Mouse (Mus musculus): ENCODE measurements at regions not wholly inside any gene's neighbourhood (a gene's known extent, or its start where the extent isn't known, plus 50 kb on each side); places are given as distances from the start of the nearest gene placed in this dataset.

- TF ChIP-seq CTCF (IDR thresholded peaks at IDR 0.05; ENCODE audit: low read depth, low read length), result no peak
- no peak for TF ChIP-seq POLR2A (IDR thresholded peaks at IDR 0.05; ENCODE audit: borderline replicate concordance, low read depth, low read length)
Measured at GRCm38 (mm10) chr2:117866946-117867345, 244.7 kb upstream of the Thbs1 start.
